Mouse (Mus musculus) adrenal gland (tissue): ENCODE data around the gene Dixdc1.
"Not testable (repeated sequence)": the region's sequence is repeated elsewhere in the genome, so short reads cannot be mapped to it uniquely, and the experiment has no call there.

Experiments
- intact Hi-C: fragments of 180-260 bp; cut with DNase I; formaldehyde crosslinking; loops from one replicate; pipeline ENCODE4 v1.15.1; 2025

Gene Dixdc1

DNA sequence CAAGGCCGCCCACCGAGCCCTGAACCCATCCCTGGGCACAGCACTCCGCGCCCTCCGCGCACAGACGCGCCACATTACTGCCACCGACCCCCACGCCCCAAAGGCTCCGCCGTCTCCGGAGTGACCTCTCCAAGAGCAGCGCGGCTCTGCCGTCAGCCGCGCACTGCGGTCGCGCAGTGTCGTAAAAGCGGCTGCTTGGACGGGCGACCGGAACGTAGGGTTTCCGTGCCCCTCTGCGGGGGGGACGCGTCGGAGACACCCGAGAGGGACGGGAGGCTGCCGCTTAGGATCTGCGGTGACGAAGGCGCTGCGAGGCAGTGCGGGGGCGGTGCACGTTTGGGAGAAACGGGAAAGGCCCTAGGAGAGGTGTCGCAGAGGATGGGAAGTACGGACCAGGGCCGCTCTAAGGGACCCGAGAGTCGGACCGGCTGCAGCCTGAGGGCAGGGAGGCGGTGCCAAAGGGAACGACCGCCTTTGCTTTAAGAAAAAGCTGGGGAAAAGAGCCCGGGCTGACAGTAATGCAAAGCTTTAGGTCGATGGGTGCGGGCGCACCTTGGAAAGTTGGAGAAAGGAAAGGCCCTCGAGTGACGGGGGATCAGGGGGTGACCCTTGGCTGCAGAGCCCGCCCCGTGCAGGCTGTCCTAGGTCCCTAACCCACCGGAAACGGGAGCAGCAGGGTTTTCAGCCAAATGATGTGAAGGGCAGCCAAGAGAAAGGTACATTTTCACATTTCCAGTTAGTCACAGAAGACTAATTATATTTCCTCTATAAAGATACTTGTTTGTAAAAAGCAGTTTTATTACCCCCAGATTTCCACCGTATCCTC is 79.7 kb downstream of the Dixdc1 start, which contains the start of gene Dlat:
TSS of gene Dlat (minus strand) at position 389 of the 826 bp plus-strand sequence.
- intact Hi-C loops = no loop called here

DNA sequence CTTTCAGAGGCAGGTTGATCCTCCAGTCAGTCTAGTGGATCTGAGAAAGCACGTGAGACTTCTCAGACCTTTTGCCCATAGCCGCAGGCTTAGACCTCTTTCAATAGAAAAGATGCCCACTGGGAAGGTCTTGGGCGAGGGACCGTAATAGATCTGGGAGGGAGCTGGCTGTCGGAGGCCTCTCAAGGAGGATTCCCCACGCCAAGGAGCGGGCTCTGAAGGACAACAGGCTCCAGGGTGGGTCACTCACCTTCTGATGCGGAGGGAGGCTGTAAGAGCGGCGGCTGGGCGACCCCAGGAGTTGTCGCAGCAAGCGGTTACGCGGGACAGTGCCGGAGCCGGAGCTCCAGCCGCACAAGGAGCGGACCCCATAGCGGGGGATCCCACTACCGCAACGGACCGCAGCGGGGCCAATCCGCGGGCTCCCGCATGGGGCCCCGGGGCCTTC is 80.4 kb downstream of the Dixdc1 start:
- intact Hi-C loops = no loop called here

DNA sequence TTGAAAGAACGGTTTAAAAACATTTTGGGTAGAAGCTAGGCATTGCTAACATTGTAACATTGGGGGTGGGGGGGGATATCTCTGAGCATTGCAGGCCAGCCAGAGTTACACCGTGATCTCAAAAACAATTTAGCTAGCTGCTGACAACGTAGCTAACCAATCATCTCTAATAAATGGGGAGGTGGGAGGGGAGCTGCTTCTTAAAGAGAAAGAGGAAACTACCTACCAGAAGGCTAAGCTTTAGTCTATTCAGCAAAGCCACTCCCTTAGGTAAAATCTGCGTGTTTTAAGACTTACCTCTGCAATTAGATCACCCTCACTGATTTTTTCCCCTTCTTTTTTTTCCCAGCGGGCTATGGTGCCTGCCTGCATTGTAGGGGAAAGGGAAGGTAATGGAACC is 80.9 kb downstream of the Dixdc1 start:
- intact Hi-C loops = no loop called here

DNA sequence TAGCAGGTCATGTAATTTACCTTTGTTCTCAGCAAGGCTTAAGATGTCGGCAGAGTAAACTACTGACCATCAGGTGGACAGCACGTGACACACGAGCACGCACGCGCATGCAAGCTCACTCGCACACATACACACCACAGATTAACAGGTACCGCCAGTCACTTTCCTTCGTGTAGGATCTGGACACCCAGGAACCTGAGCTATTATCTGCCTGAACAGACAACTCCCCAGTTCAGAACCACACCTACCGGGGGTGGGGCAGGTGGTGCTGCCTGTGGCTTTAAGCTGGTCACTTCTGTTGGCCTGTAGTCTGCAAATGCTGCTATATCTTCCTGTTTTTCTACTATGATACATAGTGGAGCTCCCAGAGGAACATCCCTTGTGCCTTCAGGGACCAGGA is 88.8 kb downstream of the Dixdc1 start:
- intact Hi-C loops = no loop called here

DNA sequence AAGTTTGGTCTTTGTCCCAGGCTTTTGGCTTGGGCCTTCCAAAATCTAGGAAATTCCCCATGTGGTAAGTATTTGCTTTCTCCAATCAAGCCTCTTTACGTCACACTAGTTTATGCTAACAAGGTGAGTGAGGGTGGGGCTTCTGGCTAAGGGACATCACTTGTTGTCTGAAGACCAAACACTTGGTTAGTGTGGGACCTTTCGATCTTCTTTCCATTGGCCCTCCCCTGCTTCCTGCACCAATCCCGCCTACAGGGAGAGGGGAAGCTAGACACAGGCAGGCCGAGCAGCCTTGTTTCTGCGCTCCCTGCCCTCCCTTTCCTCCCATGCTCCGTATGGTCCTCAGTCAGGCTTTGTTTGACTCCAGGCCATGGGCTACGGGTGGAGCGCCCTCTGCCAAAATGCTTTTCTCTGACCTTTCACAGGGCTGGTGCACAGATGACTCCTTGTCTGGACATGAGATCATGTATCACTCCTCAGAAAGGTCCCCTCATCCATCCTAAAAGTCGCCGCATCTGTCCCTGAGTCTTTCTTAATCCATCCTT is 92.4 kb downstream of the Dixdc1 start:
- intact Hi-C loops = no loop called here

DNA sequence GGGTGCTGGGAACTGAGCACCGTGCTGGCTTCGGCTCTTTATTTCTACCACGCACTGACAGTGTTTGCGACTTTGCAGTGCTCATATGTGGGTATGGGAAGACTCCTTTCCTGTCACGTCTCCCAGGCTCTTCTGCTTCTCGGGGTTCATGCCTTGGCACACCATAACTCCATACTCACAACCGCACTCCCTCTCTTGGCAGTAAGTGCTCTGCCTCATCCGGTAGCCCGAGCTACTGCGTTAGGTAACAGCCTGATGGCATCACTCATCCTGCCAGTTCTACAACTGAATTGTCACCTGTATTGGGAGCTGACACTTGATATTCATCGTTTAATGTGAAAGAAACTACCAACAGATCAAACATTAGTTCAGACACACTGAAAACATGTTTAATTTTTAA is 105.0 kb downstream of the Dixdc1 start:
- intact Hi-C loops = no loop called here

DNA sequence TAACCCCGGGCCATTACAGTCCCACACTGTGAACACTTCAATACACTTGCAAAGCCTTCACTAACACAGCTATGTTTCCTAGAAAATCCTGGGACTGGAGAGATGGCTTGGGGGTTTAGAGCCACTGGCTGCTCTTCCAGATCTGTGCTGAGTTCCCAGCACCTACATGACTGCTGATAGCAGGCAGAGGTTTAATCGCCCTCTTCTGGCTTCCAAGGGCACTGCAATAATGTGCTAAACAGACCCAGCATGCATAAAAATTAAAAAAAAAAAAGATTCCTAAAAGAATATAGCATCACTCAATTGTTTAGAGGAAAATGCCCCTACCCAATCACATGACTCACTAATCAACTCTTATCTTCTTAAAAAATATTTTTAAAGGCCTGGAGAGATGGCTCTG is 106.3 kb downstream of the Dixdc1 start:
- intact Hi-C loops = no loop called here

DNA sequence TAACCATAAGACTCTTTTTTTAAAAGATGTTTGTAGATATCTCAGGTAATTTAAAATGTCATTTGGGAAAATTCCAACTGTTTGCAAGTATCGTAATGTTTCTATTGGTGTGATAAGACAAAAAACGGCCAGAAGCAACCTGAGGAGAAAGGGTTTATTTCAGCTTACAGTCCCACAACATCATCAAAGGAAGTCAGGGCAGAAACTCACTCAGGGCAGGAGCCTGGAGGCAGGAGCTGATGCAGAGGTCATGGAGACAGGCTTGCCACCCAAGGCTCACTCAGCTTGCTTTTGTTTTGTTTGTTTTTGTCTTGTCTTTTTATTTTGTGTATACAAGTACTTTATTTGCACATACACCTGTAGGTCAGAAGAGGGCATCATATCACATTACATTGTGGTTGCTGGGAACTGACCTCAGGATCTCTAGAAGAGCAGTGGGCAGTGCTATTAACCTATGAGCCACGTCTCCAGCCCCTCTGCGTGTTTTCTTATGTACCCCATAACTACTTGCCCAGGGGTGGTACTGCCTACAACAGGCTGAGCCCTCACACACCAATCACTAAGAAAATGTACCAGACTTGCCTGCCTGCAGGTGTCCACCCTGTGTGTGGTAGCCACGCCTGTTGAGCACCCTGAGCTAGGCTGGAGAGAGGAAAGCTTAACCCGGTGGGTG is 107.2 kb downstream of the Dixdc1 start:
- intact Hi-C loops = no loop called here

DNA sequence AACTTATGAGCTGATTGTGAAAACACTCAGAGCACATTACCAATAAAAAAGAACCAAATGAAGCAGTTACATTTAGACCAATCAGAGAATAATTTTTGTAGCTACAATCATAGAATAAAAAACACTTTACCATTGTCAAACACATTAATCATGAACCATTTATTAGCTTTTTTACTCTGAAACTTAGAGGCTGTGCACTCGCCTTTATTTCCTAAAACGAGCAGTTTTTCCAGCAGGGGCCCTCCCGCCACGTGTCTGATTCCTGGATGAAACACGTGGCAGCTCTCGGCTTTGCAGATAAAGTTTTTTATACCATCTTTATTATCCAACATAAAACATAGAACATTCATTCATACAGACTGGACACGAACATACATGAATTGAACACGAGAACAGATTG is 108.4 kb downstream of the Dixdc1 start:
- intact Hi-C loops = not testable (repeated sequence)

DNA sequence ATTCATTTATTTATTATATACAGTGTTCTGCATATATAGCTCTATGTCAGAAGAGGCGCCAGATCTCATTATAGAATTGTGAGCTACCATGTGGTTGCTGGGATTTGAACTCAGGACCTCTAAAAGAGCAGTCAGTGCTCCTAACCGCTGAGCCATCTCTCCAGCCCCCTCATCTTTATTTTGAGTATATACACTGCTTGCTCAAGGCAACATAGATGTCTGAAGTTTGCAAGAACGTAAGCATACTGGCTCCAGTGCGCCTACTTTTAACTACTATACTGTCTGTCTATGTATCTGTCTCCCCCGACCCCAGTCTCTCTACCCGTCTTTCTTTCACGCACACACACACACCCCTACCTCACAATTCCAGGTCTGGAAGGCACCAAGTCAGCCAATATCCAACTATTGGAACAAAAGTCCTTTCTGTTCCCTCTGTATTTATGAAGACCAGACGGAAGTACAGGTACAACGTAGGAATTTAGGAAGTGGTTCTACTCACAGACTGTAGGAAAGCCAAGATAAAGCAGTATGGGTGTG is 121.5 kb downstream of the Dixdc1 start:
- intact Hi-C loops = no loop called here

DNA sequence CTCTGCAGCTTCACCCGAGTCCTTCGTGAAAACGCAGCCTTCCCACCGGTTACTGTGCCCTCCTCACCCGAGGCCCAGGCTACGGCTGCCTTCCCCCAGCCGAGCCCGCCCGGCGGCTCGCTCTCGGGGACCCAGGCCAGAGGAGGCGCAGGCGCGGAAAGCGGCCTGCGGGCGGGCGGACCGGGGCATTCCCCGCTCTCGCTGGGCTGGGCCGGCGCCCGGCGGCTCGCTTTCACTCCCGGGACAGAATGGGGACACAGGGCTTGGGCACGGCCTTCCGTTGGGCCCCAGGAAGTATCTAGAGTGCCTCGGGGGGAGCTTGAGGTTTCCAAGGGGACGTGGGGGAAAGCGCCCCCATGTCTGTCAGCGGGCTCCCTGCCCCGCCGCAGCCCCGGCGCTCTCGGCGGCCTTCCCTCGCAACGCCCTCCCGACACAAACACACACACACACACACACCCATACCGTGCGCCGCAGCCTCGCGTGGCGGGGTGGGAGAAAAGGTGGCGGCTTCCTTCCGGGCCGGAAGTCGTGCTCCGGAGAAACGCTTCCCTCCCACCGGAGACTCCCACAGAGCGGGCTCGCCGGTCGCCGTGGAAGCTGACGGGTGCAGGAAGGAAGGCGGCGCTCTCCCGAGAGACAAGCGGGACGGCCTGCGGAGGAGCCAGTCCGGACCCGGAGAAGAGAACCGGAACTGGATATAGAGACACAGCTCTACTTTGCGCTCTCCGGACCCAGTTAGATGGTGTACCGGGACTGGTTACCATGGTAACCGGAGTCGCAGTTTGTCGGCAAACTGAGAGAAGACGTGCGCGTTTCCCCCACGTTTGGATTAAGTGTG is 122.3 kb downstream of the Dixdc1 start, which contains the start of the genes Pih1d2 and Nkapd1:
TSS of gene Pih1d2 (plus strand) at position 556 of the 838 bp plus-strand sequence.
TSS of gene Nkapd1 (minus strand) at position 699 of the 838 bp plus-strand sequence.
- intact Hi-C loops = no loop called here

DNA sequence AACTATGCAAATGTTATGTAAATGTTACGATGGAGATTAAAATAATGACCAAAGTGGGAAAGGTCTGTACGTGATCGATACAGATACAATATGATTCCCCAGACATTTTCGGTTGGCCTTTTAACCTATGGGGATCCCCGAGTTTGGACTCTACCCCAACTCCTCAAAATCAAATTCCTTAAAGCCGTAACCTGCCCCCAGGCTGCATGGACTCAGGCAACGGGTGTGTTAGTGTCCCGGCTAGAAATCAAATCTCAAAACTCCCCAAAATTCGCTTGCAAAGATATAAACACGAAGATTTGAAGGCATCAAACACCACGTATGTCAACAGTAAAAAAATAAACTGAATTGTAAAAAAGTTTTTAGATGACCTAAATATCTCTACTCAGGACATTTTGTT is 123.2 kb downstream of the Dixdc1 start:
- intact Hi-C loops = no loop called here
